Mouse (Mus musculus) forebrain, embryonic 14.5 days (tissue): ENCODE measurements around the gene Nt5c3b. TPM values are rescaled to one million over a fixed set of nuclear protein-coding genes. Genes with fewer than 3 reads are reported as not detected.

Source experiments
- ATAC-seq: fragments of 200-750 bp; cut with Nextera tagmentation; 2 replicates; pipeline ENCODE4 v1.8.0; 2017; ENCODE audit warnings: mild to moderate bottlenecking, moderate library complexity
- DNase-seq: peaks from one replicate; pipeline ENCODE4 v3.0.0-alpha.2; 2015; ENCODE audit warnings: low spot score
- H3K27ac ChIP-seq: fragments of 300-500 bp; sonication (generic); 2 replicates; pipeline ENCODE4 v1.5.1; 2014; ENCODE audit warnings: low read depth, mild to moderate bottlenecking, control low read depth, low read length, moderate library complexity
- H3K27me3 ChIP-seq: fragments of 300-500 bp; sonication (generic); replicated peaks from 2 replicates; pipeline ENCODE4 v1.6.1; 2014; ENCODE audit warnings: low read length, control low read depth, mixed read lengths; ENCODE audit not compliant: control insufficient read depth, insufficient read depth
- H3K36me3 ChIP-seq: fragments of 300-500 bp; sonication (generic); 2 replicates; pipeline ENCODE4 v1.6.1; 2014; ENCODE audit warnings: low read length, control low read depth; ENCODE audit not compliant: control insufficient read depth, insufficient read depth
- H3K4me1 ChIP-seq: fragments of 300-500 bp; sonication (generic); 2 replicates; pipeline ENCODE4 v1.6.1; 2014; ENCODE audit warnings: antibody characterized with exemption, low read length, control low read depth; ENCODE audit not compliant: control insufficient read depth, insufficient read depth
- H3K4me2 ChIP-seq: fragments of 300-500 bp; sonication (generic); 2 replicates; pipeline ENCODE4 v1.6.1; 2014; ENCODE audit warnings: mild to moderate bottlenecking, control low read depth, low read length
- H3K4me3 ChIP-seq: fragments of 300-500 bp; sonication (generic); 2 replicates; pipeline ENCODE4 v1.5.1; 2014; ENCODE audit warnings: low read depth, low read length, control low read depth
- H3K9ac ChIP-seq: fragments of 300-500 bp; sonication (generic); 2 replicates; pipeline ENCODE4 v1.6.1; 2014; ENCODE audit warnings: mild to moderate bottlenecking, low read length, control low read depth, moderate library complexity
- H3K9me3 ChIP-seq: fragments of 300-500 bp; sonication (generic); replicated peaks from 2 replicates; pipeline ENCODE4 v1.6.1; 2016; ENCODE audit warnings: low read length, control low read depth, mixed read lengths; ENCODE audit not compliant: control insufficient read depth
- WGBS: fragments of 180-500 bp; shearing (Covaris S2); extraction: QIAGEN DNeasy Blood & Tissue Kit; methylation state at CpG from one replicate; pipeline ENCODE4 v1.1.7; 2014; 5-methylcytosine and 5-hydroxymethylcytosine counted together
- polyA plus RNA-seq: library from polyadenylated mRNA; unstranded; fragments of >200 nt; fragmentation: Nextera tagmentation; extraction: Ambion mirVana; gene quantifications from 2 replicates; pipeline ENCODE4 v1.2.1, GENCODE M21; 2014

Gene Nt5c3b
- polyA plus RNA-seq, 1 experiment from 2014 or later, result 109 TPM

- ATAC-seq (no peak), DNase-seq (no peak)
- 55% methylated on average over 5 of the region's 5 CpGs for WGBS
- H3K4me3 ChIP-seq, result no peak overlapping the region
- H3K36me3 ChIP-seq, result peaks cover 33% of the 10 kb centered on the region
- H3K4me2 ChIP-seq, result no peak overlapping the region
- H3K9me3 ChIP-seq, result no peaks in the 10 kb centered on the region
- H3K27ac ChIP-seq, result no peak overlapping the region
- no peak overlapping the region for H3K9ac ChIP-seq
- no peaks in the 10 kb centered on the region for H3K4me1 ChIP-seq
- no peaks in the 10 kb centered on the region for H3K27me3 ChIP-seq
These were observed 55.0 kb downstream of the Nt5c3b start for GRCm38 (mm10) chr11:100386586-100386985.

GRCm38 (mm10) chr11:100385016-100385415 is 56.6 kb downstream of the Nt5c3b start:
- H3K4me2 ChIP-seq, result no peak overlapping the region
- H3K4me3 ChIP-seq, result no peak overlapping the region
- H3K27ac ChIP-seq, result no peak overlapping the region
- ATAC-seq (no peak), DNase-seq (no peak)
- H3K27me3 ChIP-seq, result no peaks in the 10 kb centered on the region
- H3K36me3 ChIP-seq, result peaks cover 43% of the 10 kb centered on the region
- WGBS, result 86% methylated on average over 3 of the region's 3 CpGs
- H3K4me1 ChIP-seq, result no peaks in the 10 kb centered on the region
- no peaks in the 10 kb centered on the region for H3K9me3 ChIP-seq
- H3K9ac ChIP-seq, result no peak overlapping the region

- Histone ChIP-seq H3K9me3 (no peaks in the 10 kb centered on the region), H3K4me2 (no peak overlapping the region), H3K36me3 (peaks cover 58% of the 10 kb centered on the region), H3K4me3 (no peak overlapping the region), H3K27me3 (no peaks in the 10 kb centered on the region), H3K4me1 (no peaks in the 10 kb centered on the region), H3K27ac (no peak overlapping the region), H3K9ac (no peak overlapping the region)
- ATAC-seq (no peak), DNase-seq (no peak)
- 74% methylated on average over 6 of the region's 6 CpGs for WGBS
These were observed 58.9 kb downstream of the Nt5c3b start for GRCm38 (mm10) chr11:100382682-100383081.

GRCm38 (mm10) chr11:100379311-100379710 is 62.3 kb downstream of the Nt5c3b start:
- H3K4me1 ChIP-seq, result no peaks in the 10 kb centered on the region
- H3K4me2 ChIP-seq, result no peak overlapping the region
- no peak overlapping the region for H3K4me3 ChIP-seq
- ATAC-seq (no peak), DNase-seq (no peak)
- 96% methylated on average over 4 of the region's 4 CpGs for WGBS
- no peaks in the 10 kb centered on the region for H3K9me3 ChIP-seq
- peaks cover 63% of the 10 kb centered on the region for H3K36me3 ChIP-seq
- no peak overlapping the region for H3K9ac ChIP-seq
- H3K27me3 ChIP-seq, result no peaks in the 10 kb centered on the region
- no peak overlapping the region for H3K27ac ChIP-seq

GRCm38 (mm10) chr11:100378446-100378845 is 63.2 kb downstream of the Nt5c3b start:
- H3K4me2 ChIP-seq, result no peak overlapping the region
- H3K9ac ChIP-seq, result no peak overlapping the region
- H3K36me3 ChIP-seq, result peaks cover 64% of the 10 kb centered on the region
- H3K4me3 ChIP-seq, result no peak overlapping the region
- H3K27ac ChIP-seq, result no peak overlapping the region
- 87% methylated on average over 5 of the region's 5 CpGs for WGBS
- H3K9me3 ChIP-seq, result no peaks in the 10 kb centered on the region
- DNase-seq (no peak), ATAC-seq (no peak)
- H3K27me3 ChIP-seq, result no peaks in the 10 kb centered on the region
- H3K4me1 ChIP-seq, result no peaks in the 10 kb centered on the region

GRCm38 (mm10) chr11:100377989-100378388 is 63.6 kb downstream of the Nt5c3b start:
- Histone ChIP-seq H3K4me2 (no peak overlapping the region), H3K36me3 (peaks cover 60% of the 10 kb centered on the region), H3K4me3 (no peak overlapping the region), H3K27me3 (no peaks in the 10 kb centered on the region), H3K9ac (no peak overlapping the region), H3K4me1 (no peaks in the 10 kb centered on the region), H3K9me3 (no peaks in the 10 kb centered on the region), H3K27ac (no peak overlapping the region)
- no peak for DNase-seq
- ATAC-seq, result no peak
- 96% methylated on average over 14 of the region's 14 CpGs for WGBS

- Histone ChIP-seq H3K4me3 (no peak overlapping the region), H3K9me3 (no peaks in the 10 kb centered on the region), H3K36me3 (peaks cover 57% of the 10 kb centered on the region), H3K4me1 (no peaks in the 10 kb centered on the region), H3K27me3 (no peaks in the 10 kb centered on the region), H3K4me2 (no peak overlapping the region), H3K27ac (no peak overlapping the region), H3K9ac (no peak overlapping the region)
- DNase-seq (no peak), ATAC-seq (no peak)
- 90% methylated on average over 21 of the region's 21 CpGs for WGBS
These were observed 64.7 kb downstream of the Nt5c3b start for GRCm38 (mm10) chr11:100376746-100377389.

- H3K4me1 ChIP-seq, result no peaks in the 10 kb centered on the region
- 85% methylated on average over 4 of the region's 4 CpGs for WGBS
- H3K27ac ChIP-seq, result no peak overlapping the region
- H3K27me3 ChIP-seq, result no peaks in the 10 kb centered on the region
- no peak overlapping the region for H3K4me3 ChIP-seq
- ATAC-seq, result no peak
- DNase-seq, result no peak
- peaks cover 56% of the 10 kb centered on the region for H3K36me3 ChIP-seq
- H3K9ac ChIP-seq, result no peak overlapping the region
- no peaks in the 10 kb centered on the region for H3K9me3 ChIP-seq
- no peak overlapping the region for H3K4me2 ChIP-seq
These were observed 65.6 kb downstream of the Nt5c3b start for GRCm38 (mm10) chr11:100376005-100376404.

GRCm38 (mm10) chr11:100375127-100375526 is 66.5 kb downstream of the Nt5c3b start:
- Histone ChIP-seq H3K4me3 (no peak overlapping the region), H3K9me3 (no peaks in the 10 kb centered on the region), H3K9ac (no peak overlapping the region), H3K27me3 (no peaks in the 10 kb centered on the region), H3K4me1 (no peaks in the 10 kb centered on the region), H3K4me2 (no peak overlapping the region), H3K27ac (no peak overlapping the region), H3K36me3 (peaks cover 50% of the 10 kb centered on the region)
- ATAC-seq, result no peak
- no peak for DNase-seq
- 90% methylated on average over 9 of the region's 9 CpGs for WGBS
